Mouse (Mus musculus) thymus, adult 2 months (tissue): Measurements from ENCODE around the gene Tmem132d.

Source experiments
- CTCF ChIP-seq: fragments of 200-500 bp; IDR thresholded peaks from 2 replicates; pipeline ENCODE4 v1.5.1; 2012; ENCODE audit warnings: mild to moderate bottlenecking, control low read depth, low read length, moderate library complexity, borderline replicate concordance; ENCODE audit not compliant: control insufficient read depth, poor library complexity, insufficient read depth; ENCODE audit errors: extremely low read depth
- POLR2A ChIP-seq: fragments of 200-500 bp; IDR thresholded peaks from 2 replicates; pipeline ENCODE4 v1.6.1; 2012; ENCODE audit warnings: mild to moderate bottlenecking, low read length, control low read depth, moderate library complexity; ENCODE audit not compliant: control insufficient read depth, poor library complexity, insufficient read depth; ENCODE audit errors: extremely low read depth

DNA sequence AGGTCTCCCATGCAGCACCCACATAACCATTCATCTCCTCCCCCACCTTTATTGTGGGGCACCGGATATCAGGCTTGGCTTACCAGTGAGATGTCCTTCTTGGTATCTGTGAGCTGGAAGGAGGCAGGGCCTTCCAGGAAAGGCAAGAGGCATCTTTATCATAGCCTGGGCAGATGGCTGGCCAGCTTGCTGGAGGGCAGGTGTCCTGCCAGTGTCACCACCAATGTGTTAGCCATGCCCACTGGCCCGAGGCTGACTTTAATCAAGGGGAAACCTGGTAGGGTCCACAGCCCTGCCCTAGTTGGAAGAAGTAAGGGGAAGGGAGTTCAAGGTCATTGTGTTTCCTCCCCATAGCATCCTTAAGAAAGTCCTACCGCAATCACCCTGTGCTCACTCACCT, 676.9 kb downstream of the Tmem132d start:
- TF ChIP-seq CTCF = no peak
- TF ChIP-seq POLR2A = no peak
